Mouse (Mus musculus) C2C12 (cell line): ENCODE measurements around the gene Hagh. TPM values are rescaled to one million over a fixed set of nuclear protein-coding genes. Genes with fewer than 3 reads are reported as not detected.
A peak's percentile ranks its signal among the peaks of the same experiment; 100 is the strongest.

Experiments
- H3K27me3 ChIP-seq: one replicate; pipeline ENCODE4 v1.6.1; 2011; ENCODE audit not compliant: control insufficient read depth, insufficient read depth, insufficient read length
- H3K36me3 ChIP-seq: one replicate; pipeline ENCODE4 v1.6.1; 2011; ENCODE audit not compliant: control insufficient read depth, insufficient read depth
- H3K4me3 ChIP-seq: one replicate; pipeline ENCODE4 v1.5.1; 2011; ENCODE audit warnings: mild to moderate bottlenecking, control low read depth; ENCODE audit not compliant: poor library complexity, insufficient read depth, severe bottlenecking
- H3K79me2 ChIP-seq: one replicate; pipeline ENCODE4 v1.6.1; 2011; ENCODE audit not compliant: control insufficient read depth, insufficient read depth
- H3K79me3 ChIP-seq: one replicate; pipeline ENCODE4 v1.6.1; 2011; ENCODE audit warnings: low read depth, control low read depth
- H3ac ChIP-seq: one replicate; pipeline ENCODE3; 2011; ENCODE audit warnings: low read depth; ENCODE audit not compliant: control insufficient read depth, insufficient read length
- CEBPB ChIP-seq: IDR thresholded peaks from one replicate; pipeline ENCODE4 v1.6.1; 2011; ENCODE audit warnings: low read depth, mild to moderate bottlenecking, control low read depth, moderate library complexity
- CTCF ChIP-seq: IDR thresholded peaks from one replicate; pipeline ENCODE4 v1.5.1; 2011; ENCODE audit not compliant: control insufficient read depth, insufficient read depth, insufficient read length
- FOSL1 ChIP-seq: IDR thresholded peaks from one replicate; pipeline ENCODE4 v1.8.0; 2011; ENCODE audit warnings: mild to moderate bottlenecking, low read length; ENCODE audit not compliant: poor library complexity, insufficient read depth, severe bottlenecking
- MAX ChIP-seq: IDR thresholded peaks from one replicate; pipeline ENCODE4 v1.6.1; 2011; ENCODE audit warnings: mild to moderate bottlenecking, control low read depth
- MYOD1 ChIP-seq: IDR thresholded peaks from one replicate; pipeline ENCODE4 v1.6.1; 2011; ENCODE audit warnings: low read depth; ENCODE audit not compliant: control insufficient read depth, insufficient read length
- MYOG ChIP-seq: IDR thresholded peaks from one replicate; pipeline ENCODE4 v1.6.1; 2011; ENCODE audit not compliant: control insufficient read depth, insufficient read length; ENCODE audit errors: extremely low read depth
- USF1 ChIP-seq: IDR thresholded peaks from one replicate; pipeline ENCODE4 v1.6.1; 2011; ENCODE audit warnings: low read depth, mild to moderate bottlenecking, control low read depth, moderate library complexity
- long read RNA-seq, 2 experiments: library from polyadenylated mRNA; unstranded; transcript quantifications; one replicate each; pipeline ENCODE4 v2.0.0; 2019 to 2020
- polyA plus RNA-seq: library from polyadenylated mRNA; unstranded; fragments of >200 nt; fragmentation: generic; extraction: Trizol; gene quantifications from one replicate; pipeline ENCODE4 v1.2.1, GENCODE M21; 2012; ENCODE audit warnings: missing spikeins

Gene Hagh
- polyA plus RNA-seq: 30.4 TPM
- long read RNA-seq, experiment 1, transcript Hagh-202 (9 exons, 1,191 nt): major isoform, 31 of 39 reads
- long read RNA-seq, experiment 1, partial matches to known transcripts: 3 of 39 reads
- long read RNA-seq, experiment 1, other reads (novel, unspliced or antisense): 5 of 39 reads
- long read RNA-seq, experiment 2, transcript Hagh-202 (9 exons, 1,191 nt): major isoform, 29 of 31 reads
- long read RNA-seq, experiment 2, partial matches to known transcripts: 0 of 31 reads
- long read RNA-seq, experiment 2, other reads (novel, unspliced or antisense): 2 of 31 reads

GRCm38 (mm10) chr17:24839842-24840241, at the start of gene Hagh:
Gene Hagh, plus strand, starts transcription at chr17:24840143.
- Histone ChIP-seq H3K27me3 (peaks cover 9% of the 10 kb centered on the region), H3ac (no peak within 1 kb of the TSS), H3K36me3 (no peaks in the 10 kb centered on the region), H3K79me2 (no peaks in the 10 kb centered on the region), H3K4me3 (no peak within 1 kb of the TSS), H3K79me3 (no peaks in the 10 kb centered on the region)
- TF ChIP-seq MYOD1 (no peak), USF1 (no peak), MYOG (no peak), CTCF (no peak), FOSL1 (no peak), MAX (no peak), CEBPB (no peak)

DNA sequence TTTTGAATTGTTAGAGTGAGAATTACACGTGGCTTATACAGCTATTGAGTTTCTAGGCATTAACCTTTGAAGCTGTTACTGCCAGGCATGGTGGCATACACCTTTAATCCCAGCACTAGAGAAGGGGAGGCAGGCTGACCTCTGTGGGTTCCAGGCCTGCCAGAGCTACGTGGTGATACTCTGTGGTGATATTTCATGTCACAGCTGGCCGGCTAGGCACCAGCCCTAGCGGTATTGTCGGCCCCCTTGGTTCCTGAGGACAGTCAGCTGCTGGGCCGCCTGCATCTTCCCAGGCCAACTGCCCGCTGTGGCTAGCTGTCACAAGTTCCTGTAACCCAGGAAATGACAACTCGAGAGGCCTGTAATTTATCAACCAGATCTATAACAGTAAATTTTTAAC, 47.8 kb upstream of the Hagh start:
- Histone ChIP-seq H3K79me2 (no peaks in the 10 kb centered on the region), H3K79me3 (no peaks in the 10 kb centered on the region), H3K4me3 (no peak overlapping the region), H3ac (no peak overlapping the region), H3K36me3 (no peaks in the 10 kb centered on the region), H3K27me3 (peaks cover 10% of the 10 kb centered on the region)
- TF ChIP-seq MYOG: no peak
- TF ChIP-seq USF1: no peak

GRCm38 (mm10) chr17:24794791-24795190, 45.2 kb upstream of the Hagh start:
- peaks cover 22% of the 10 kb centered on the region for H3K27me3 ChIP-seq
- H3ac ChIP-seq: no peak overlapping the region
- no peaks in the 10 kb centered on the region for H3K79me2 ChIP-seq
- H3K79me3 ChIP-seq: no peaks in the 10 kb centered on the region
- TF ChIP-seq CEBPB (no peak), MYOD1 (no peak), MYOG (no peak)
- no peak overlapping the region for H3K4me3 ChIP-seq
- no peaks in the 10 kb centered on the region for H3K36me3 ChIP-seq

DNA sequence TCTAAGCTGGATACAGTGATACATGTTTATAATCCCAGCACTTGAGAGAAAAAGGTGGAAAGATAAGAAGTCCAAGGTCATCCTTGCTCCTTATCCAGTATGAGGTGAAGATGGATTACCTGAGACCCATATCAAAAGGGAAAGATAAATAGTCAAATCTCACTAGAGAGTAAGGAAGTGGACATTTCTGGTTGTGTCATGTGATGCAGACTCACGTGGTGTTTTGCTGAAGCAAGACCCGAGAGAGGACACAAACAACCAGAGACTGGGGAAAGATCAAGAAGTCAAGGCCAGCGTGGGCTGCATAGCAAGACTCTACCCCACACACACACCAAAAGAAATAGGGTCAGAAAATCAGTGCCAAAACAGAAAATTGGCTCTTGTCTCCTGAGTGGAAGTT, 43.0 kb upstream of the Hagh start:
- Histone ChIP-seq H3K79me3 (no peaks in the 10 kb centered on the region), H3ac (no peak overlapping the region), H3K36me3 (no peaks in the 10 kb centered on the region), H3K79me2 (no peaks in the 10 kb centered on the region), H3K27me3 (peaks cover 21% of the 10 kb centered on the region), H3K4me3 (no peak overlapping the region)
- TF ChIP-seq CTCF (no peak), USF1 (peak; percentile 65), CEBPB (no peak), MYOG (no peak), FOSL1 (no peak)

DNA sequence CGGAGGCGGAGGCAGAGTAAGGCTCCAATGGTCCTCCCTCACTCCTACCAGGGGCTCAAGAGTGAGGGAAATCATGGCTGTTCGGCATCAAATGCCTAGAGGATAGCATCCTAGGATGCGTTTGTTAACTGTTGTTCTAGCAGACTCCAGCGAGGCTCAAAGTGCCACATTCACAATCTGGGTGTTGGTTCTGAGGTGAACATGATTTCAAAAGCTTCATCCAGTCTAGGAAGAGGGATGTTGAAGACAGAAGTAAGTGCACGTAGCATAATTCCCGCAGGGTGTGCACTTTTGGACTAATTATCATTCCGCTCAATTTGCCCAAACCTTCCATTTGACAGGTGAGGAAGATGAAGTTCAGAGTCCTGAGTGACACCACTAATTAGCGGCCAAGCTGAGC, 41.7 kb upstream of the Hagh start:
- Histone ChIP-seq H3ac (no peak overlapping the region), H3K79me3 (no peaks in the 10 kb centered on the region), H3K27me3 (peaks cover 15% of the 10 kb centered on the region), H3K79me2 (no peaks in the 10 kb centered on the region), H3K36me3 (no peaks in the 10 kb centered on the region), H3K4me3 (no peak overlapping the region)
- TF ChIP-seq MYOG (no peak), USF1 (no peak)

GRCm38 (mm10) chr17:24799476-24799875, 40.5 kb upstream of the Hagh start:
- TF ChIP-seq MAX: no peak
- no peak for TF ChIP-seq FOSL1
- no peak for TF ChIP-seq MYOD1
- TF ChIP-seq CTCF: no peak
- no peak for TF ChIP-seq USF1
- TF ChIP-seq CEBPB: no peak
- no peak for TF ChIP-seq MYOG
- Histone ChIP-seq H3K27me3 (peaks cover 20% of the 10 kb centered on the region), H3ac (no peak overlapping the region)

DNA sequence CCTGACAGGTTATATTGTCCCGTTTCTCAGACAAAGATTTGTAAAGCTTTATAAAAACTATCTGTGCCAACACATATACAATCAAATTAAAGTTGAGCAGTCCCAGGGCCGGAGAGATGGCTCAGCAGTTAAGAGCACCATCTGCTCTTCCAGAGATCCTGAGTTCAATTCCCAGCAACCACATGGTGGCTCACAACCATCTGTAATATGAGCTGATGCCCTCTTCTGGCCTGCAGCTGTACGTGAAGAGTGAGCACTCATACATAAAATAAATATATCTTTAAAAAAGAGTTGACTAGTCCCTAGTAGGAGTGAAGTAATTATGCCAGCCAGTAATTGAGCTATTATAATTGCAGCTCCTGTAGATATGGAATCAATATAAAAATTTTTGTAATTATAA, 39.4 kb upstream of the Hagh start:
- TF ChIP-seq CEBPB (no peak), MAX (no peak), MYOG (no peak), USF1 (no peak), CTCF (no peak), MYOD1 (no peak), FOSL1 (no peak)
- Histone ChIP-seq H3K79me3 (no peaks in the 10 kb centered on the region), H3ac (no peak overlapping the region), H3K27me3 (peaks cover 27% of the 10 kb centered on the region), H3K79me2 (no peaks in the 10 kb centered on the region), H3K4me3 (no peak overlapping the region), H3K36me3 (no peaks in the 10 kb centered on the region)

More at GRCm38 (mm10) chr17:24799476-24799875, 40.5 kb upstream of the Hagh start:
- Histone ChIP-seq H3K4me3 (no peak overlapping the region), H3K79me3 (no peaks in the 10 kb centered on the region), H3K36me3 (no peaks in the 10 kb centered on the region), H3K79me2 (no peaks in the 10 kb centered on the region)
